Mouse (Mus musculus): ENCODE measurements around the gene Ubap2.

Ubap2 gene

GRCm38 (mm10) chr4:41259019-41259418, 15.9 kb downstream of the Ubap2 start:
- DNase-seq: no peak

- no peak for DNase-seq
Measured at GRCm38 (mm10) chr4:41257752-41258151, 17.2 kb downstream of the Ubap2 start.

- DNase-seq: no peak
Measured at GRCm38 (mm10) chr4:41255564-41256210, 19.3 kb downstream of the Ubap2 start.

- DNase-seq: no peak
Measured at GRCm38 (mm10) chr4:41253756-41254155, 21.2 kb downstream of the Ubap2 start.

GRCm38 (mm10) chr4:41245408-41245807, 29.5 kb downstream of the Ubap2 start:
- DNase-seq: no peak

- no peak for DNase-seq
Measured at GRCm38 (mm10) chr4:41240916-41241315, 34.0 kb downstream of the Ubap2 start.

GRCm38 (mm10) chr4:41235621-41236020, 39.3 kb downstream of the Ubap2 start:
- DNase-seq: no peak

- peak; percentile 61 for DNase-seq
Measured at GRCm38 (mm10) chr4:41226351-41226750, 48.6 kb downstream of the Ubap2 start.

GRCm38 (mm10) chr4:41225412-41225811, 49.5 kb downstream of the Ubap2 start:
- DNase-seq: no peak

- DNase-seq: no peak
Measured at GRCm38 (mm10) chr4:41208050-41208449, 66.9 kb downstream of the Ubap2 start.

GRCm38 (mm10) chr4:41205751-41206150, 69.2 kb downstream of the Ubap2 start:
- DNase-seq: no peak

- DNase-seq: no peak
Measured at GRCm38 (mm10) chr4:41202135-41202534, 72.8 kb downstream of the Ubap2 start.

- DNase-seq: no peak
Measured at GRCm38 (mm10) chr4:41196861-41197610, 77.9 kb downstream of the Ubap2 start.

- no peak for DNase-seq
Measured at GRCm38 (mm10) chr4:41195328-41195727, 79.6 kb downstream of the Ubap2 start.

GRCm38 (mm10) chr4:41192544-41193512, 82.1 kb downstream of the Ubap2 start:
- DNase-seq: no peak

- no peak for DNase-seq
Measured at GRCm38 (mm10) chr4:41189809-41190208, 85.1 kb downstream of the Ubap2 start.

- no peak for DNase-seq
Measured at GRCm38 (mm10) chr4:41179825-41180725, 94.9 kb downstream of the Ubap2 start.

GRCm38 (mm10) chr4:41174631-41175030, 100.3 kb downstream of the Ubap2 start:
- no peak for DNase-seq

GRCm38 (mm10) chr4:41170970-41171369, 104.0 kb downstream of the Ubap2 start:
- no peak for DNase-seq

GRCm38 (mm10) chr4:41165693-41166475, 109.1 kb downstream of the Ubap2 start:
- peak; percentile 83 for DNase-seq

- DNase-seq: no peak
Measured at GRCm38 (mm10) chr4:41164974-41165373, 110.0 kb downstream of the Ubap2 start.
